Mouse (Mus musculus): ENCODE results near the gene Pik3r1. TPM values are rescaled to one million over a fixed set of nuclear protein-coding genes. Genes with fewer than 3 reads are reported as not detected.

Gene Pik3r1
- polyA plus RNA-seq, 1 experiment = 6.8 TPM

DNA sequence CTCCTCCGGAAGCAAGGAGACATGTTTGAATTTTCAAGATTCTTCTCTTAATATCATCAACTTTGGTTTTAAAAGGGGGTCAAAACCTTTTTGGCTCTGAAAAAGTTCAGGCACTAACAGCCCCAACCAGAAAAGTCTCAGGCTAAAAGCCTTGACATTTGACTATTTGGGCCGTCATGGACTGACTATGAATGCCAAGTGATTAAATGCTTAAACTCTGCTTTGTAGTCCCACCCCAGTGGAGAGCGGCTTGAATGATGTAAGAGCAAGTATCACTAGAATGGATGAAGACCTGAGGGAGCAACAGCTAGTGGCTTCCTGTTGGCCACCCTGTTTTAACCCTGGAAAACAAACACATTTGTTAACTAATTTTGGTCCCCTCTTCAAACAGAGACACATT, 41.8 kb upstream of the Pik3r1 start:
- TF ChIP-seq POLR2A (IDR thresholded peaks at IDR 0.05; ENCODE audit: insufficient read length, low read depth) (no peak), MYOG (IDR thresholded peaks at IDR 0.05; ENCODE audit: control insufficient read depth in 1 of 3, insufficient read depth in 1 of 3, insufficient read length in 2 of 3, low read depth in 2 of 3) (no peak), MAX (IDR thresholded peaks at IDR 0.05; ENCODE audit: low read depth) (no peak), MYOD1 (IDR thresholded peaks at IDR 0.05; ENCODE audit: control insufficient read depth in 1 of 3, insufficient read length in 2 of 3, low read depth in 2 of 3) (no peak), USF1 (IDR thresholded peaks at IDR 0.05; ENCODE audit: low read depth) (no peak), E2F4 (IDR thresholded peaks at IDR 0.05; ENCODE audit: insufficient read depth) (no peak), SRF (IDR thresholded peaks at IDR 0.05; ENCODE audit: control insufficient read depth, insufficient read length, low read depth) (no peak), TCF12 (IDR thresholded peaks at IDR 0.05; ENCODE audit: insufficient read depth, poor library complexity, severe bottlenecking) (no peak), CEBPB (IDR thresholded peaks at IDR 0.05; ENCODE audit: insufficient read depth, poor library complexity, severe bottlenecking) (no peak), TCF3 (IDR thresholded peaks at IDR 0.05; ENCODE audit: insufficient read length, low read depth) (no peak), POLR2AphosphoS2 (IDR thresholded peaks at IDR 0.05; ENCODE audit: insufficient read length, low read depth) (no peak), REST (IDR thresholded peaks at IDR 0.05; ENCODE audit: insufficient read depth, insufficient read length) (no peak)
- no peak overlapping the region for H3K4me3 ChIP-seq
- no peaks in the 10 kb centered on the region for H3K79me2 ChIP-seq (ENCODE audit: control insufficient read depth, insufficient read depth)
- H3K4me2 ChIP-seq (ENCODE audit: low read depth) = no peak overlapping the region
- no peak overlapping the region for H3ac ChIP-seq (ENCODE audit: control insufficient read depth, insufficient read length)
- H3K27me3 ChIP-seq (ENCODE audit: control insufficient read depth, insufficient read depth, insufficient read length) = no peaks in the 10 kb centered on the region
- no peaks in the 10 kb centered on the region for H3K36me3 ChIP-seq (ENCODE audit: control insufficient read depth, insufficient read depth)

DNA sequence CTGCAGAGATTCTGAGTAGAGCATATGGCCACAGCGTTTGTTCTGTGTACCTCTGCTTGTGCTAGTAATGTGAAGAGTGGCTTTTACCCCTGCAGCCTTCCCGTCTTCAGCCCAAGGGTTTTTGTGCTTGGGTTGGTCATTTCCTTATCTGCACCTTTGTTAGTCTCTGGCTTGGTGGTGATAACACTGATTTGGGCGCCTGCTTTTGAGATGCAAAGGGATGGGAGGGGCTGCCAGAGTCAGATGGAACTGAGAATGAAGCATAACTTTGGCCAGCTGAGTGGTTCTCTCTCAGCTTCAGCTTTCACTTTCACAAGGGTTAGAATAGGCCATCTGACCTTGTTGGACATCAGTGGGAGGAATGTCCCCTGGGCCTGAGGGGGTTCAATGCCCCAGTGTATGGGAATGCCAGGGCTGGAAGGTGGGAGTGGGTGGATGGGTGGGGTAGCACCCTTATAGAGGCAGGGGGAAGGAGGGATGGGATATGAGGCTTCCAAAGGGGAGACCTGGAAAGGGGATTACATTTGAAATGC, 37.6 kb upstream of the Pik3r1 start:
- no peaks in the 10 kb centered on the region for H3K27me3 ChIP-seq (ENCODE audit: control insufficient read depth, insufficient read depth, insufficient read length)
- TF ChIP-seq E2F4 (IDR thresholded peaks at IDR 0.05; ENCODE audit: insufficient read depth) (no peak), USF1 (IDR thresholded peaks at IDR 0.05; ENCODE audit: low read depth) (no peak), REST (IDR thresholded peaks at IDR 0.05; ENCODE audit: insufficient read depth, insufficient read length) (no peak), SRF (IDR thresholded peaks at IDR 0.05; ENCODE audit: control insufficient read depth, insufficient read length, low read depth) (no peak), MAX (IDR thresholded peaks at IDR 0.05; ENCODE audit: low read depth) (no peak), POLR2A (IDR thresholded peaks at IDR 0.05; ENCODE audit: insufficient read length, low read depth) (no peak), POLR2AphosphoS2 (IDR thresholded peaks at IDR 0.05; ENCODE audit: insufficient read length, low read depth) (no peak), MYOD1 (IDR thresholded peaks at IDR 0.05; ENCODE audit: control insufficient read depth in 1 of 3, insufficient read length in 2 of 3, low read depth in 2 of 3) (no peak), MYOG (IDR thresholded peaks at IDR 0.05; ENCODE audit: control insufficient read depth in 1 of 3, insufficient read depth in 1 of 3, insufficient read length in 2 of 3, low read depth in 2 of 3) (no peak), TCF12 (IDR thresholded peaks at IDR 0.05; ENCODE audit: insufficient read depth, poor library complexity, severe bottlenecking) (no peak), TCF3 (IDR thresholded peaks at IDR 0.05; ENCODE audit: insufficient read length, low read depth) (no peak), CEBPB (IDR thresholded peaks at IDR 0.05; ENCODE audit: insufficient read depth, poor library complexity, severe bottlenecking) (no peak)
- no peaks in the 10 kb centered on the region for H3K36me3 ChIP-seq (ENCODE audit: control insufficient read depth, insufficient read depth)
- no peak overlapping the region for H3ac ChIP-seq (ENCODE audit: control insufficient read depth, insufficient read length)
- no peak overlapping the region for H3K4me2 ChIP-seq (ENCODE audit: low read depth)
- H3K79me2 ChIP-seq (ENCODE audit: control insufficient read depth, insufficient read depth) = no peaks in the 10 kb centered on the region
- no peak overlapping the region for H3K4me3 ChIP-seq

DNA sequence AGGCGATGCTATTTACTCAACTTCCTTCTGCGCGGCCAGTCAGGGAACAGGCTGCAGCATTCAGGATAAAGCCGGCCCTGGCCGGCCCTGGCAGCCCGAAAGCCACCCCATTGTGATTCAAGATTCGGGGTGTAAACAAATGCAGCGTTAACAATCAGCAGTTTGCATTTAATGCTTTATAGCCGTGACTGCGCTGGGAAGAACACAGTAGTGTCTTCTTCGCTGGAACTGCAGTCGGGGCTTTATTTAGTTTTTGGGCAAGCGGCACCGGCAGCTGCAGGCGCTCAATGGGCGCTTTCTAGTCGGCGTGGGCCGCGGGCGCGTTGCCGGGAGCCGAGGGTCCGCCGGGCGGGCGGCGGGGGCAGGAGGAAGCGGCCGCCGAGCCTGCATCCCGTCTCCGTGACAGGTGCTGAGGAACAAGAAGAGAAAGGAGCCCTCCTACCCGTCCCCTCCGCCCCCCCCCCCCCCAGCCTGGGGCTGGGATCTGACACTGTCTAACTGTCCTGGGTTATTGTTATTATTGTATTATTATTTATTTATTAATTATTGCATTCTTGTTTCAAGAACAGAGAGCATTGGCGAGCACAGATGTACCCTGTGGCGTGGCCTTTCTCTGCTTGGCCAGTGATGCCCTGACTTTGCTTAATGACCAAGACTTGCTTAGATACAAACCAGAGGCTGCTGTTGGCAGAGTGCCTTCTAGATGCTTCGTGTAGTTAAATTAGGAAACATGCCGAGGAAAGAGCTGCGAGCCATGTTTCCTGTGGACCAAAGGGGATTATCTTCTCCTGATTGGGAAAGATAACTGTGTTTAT, 33.6 kb upstream of the Pik3r1 start:
- H3K4me2 ChIP-seq (ENCODE audit: low read depth) = peak overlapping the region; percentile 48
- no peak overlapping the region for H3K4me3 ChIP-seq
- H3K27me3 ChIP-seq (ENCODE audit: control insufficient read depth, insufficient read depth, insufficient read length) = no peaks in the 10 kb centered on the region
- no peak overlapping the region for H3ac ChIP-seq (ENCODE audit: control insufficient read depth, insufficient read length)
- TF ChIP-seq MYOD1 (IDR thresholded peaks at IDR 0.05; ENCODE audit: control insufficient read depth in 1 of 3, insufficient read length in 2 of 3, low read depth in 2 of 3) = peak in 2 of 3 experiments; percentile 6 to 51
- TF ChIP-seq REST (IDR thresholded peaks at IDR 0.05; ENCODE audit: insufficient read depth, insufficient read length) = no peak
- TF ChIP-seq POLR2A (IDR thresholded peaks at IDR 0.05; ENCODE audit: insufficient read length, low read depth) = no peak
- no peak for TF ChIP-seq USF1 (IDR thresholded peaks at IDR 0.05; ENCODE audit: low read depth)
- no peaks in the 10 kb centered on the region for H3K79me2 ChIP-seq (ENCODE audit: control insufficient read depth, insufficient read depth)
- H3K36me3 ChIP-seq (ENCODE audit: control insufficient read depth, insufficient read depth) = no peaks in the 10 kb centered on the region

DNA sequence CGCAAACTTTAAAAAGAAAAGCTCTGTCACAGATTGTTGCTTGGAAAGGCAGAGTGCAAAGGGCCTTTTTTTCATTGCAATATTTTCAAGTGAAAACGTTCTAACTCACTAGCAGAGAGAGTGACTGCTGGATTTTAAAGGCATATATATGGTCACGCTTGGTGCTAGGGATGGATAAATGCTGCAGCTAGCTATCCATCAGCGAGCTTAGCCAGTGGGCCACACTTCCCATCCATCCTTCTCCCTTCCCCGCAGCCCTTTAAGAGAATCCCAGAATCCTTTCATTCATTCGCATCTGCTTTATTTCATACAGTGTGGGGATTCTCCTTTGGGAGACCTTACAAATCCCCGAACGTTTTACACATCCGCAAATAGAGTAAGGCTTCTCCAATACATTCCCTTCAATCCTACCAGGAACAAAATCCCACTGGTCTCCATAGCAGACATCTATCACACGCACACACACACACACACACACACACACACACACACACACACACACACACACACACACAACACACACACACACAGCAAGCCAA, 32.9 kb upstream of the Pik3r1 start:
- H3K4me2 ChIP-seq (ENCODE audit: low read depth) = peak overlapping the region; percentile 42
- H3K4me3 ChIP-seq = no peak overlapping the region
- TF ChIP-seq TCF3 (IDR thresholded peaks at IDR 0.05; ENCODE audit: insufficient read length, low read depth) = no peak
- no peak for TF ChIP-seq CEBPB (IDR thresholded peaks at IDR 0.05; ENCODE audit: insufficient read depth, poor library complexity, severe bottlenecking)
- no peak for TF ChIP-seq MAX (IDR thresholded peaks at IDR 0.05; ENCODE audit: low read depth)
- TF ChIP-seq USF1 (IDR thresholded peaks at IDR 0.05; ENCODE audit: low read depth) = no peak
- H3K79me2 ChIP-seq (ENCODE audit: control insufficient read depth, insufficient read depth) = no peaks in the 10 kb centered on the region
- H3K27me3 ChIP-seq (ENCODE audit: control insufficient read depth, insufficient read depth, insufficient read length) = no peaks in the 10 kb centered on the region
- no peak overlapping the region for H3ac ChIP-seq (ENCODE audit: control insufficient read depth, insufficient read length)
- H3K36me3 ChIP-seq (ENCODE audit: control insufficient read depth, insufficient read depth) = no peaks in the 10 kb centered on the region
